In genomic region chr6:90618821-90619636, GRCm38 (mm10) we compare ENCODE assay signal across 9 mouse cellular contexts. TPM values are rescaled to one million over a fixed set of nuclear protein-coding genes. Genes with fewer than 3 reads are reported as not detected.
DNase-seq lines count a peak whose midpoint lies in the region; ATAC-seq and TF ChIP-seq lines count a peak whose summit lies in the region.
"Had no signal": no experiment of that assay in that cellular context is flagged by ENCODE, and none has a peak within 500 bp of the region (broad histone marks: within the 10 kb centered on the region; RNA-seq: fewer than 3 reads in every experiment).

No protein-coding gene starts in this region.

- TF ChIP-seq POLR2A in kidney, adult 2 months (IDR thresholded peaks at IDR 0.05; ENCODE audit: low read depth, low read length), result no peak

- no peak for TF ChIP-seq CTCF in kidney, adult 2 months (conservative IDR thresholded peaks at IDR 0.05; ENCODE audit: insufficient read depth, insufficient read length, low read depth, low read length)

- 77% methylated on average over 19 of the region's 19 CpGs for WGBS in hindbrain, embryonic 12.5 days
- 80% methylated on average over 19 of the region's 19 CpGs for WGBS in hindbrain, embryonic 11.5 days
- WGBS in kidney, adult 2 months, result 52% methylated on average over 19 of the region's 19 CpGs

- no peak for DNase-seq in hindbrain, embryonic 11.5 days (ENCODE audit: low spot score)
- peak; percentile 50 for DNase-seq in adrenal gland, postnatal 25 days
- DNase-seq in kidney, adult 2 months, result peak; percentile 69
- peak; percentile 52 for DNase-seq in lung, postnatal 10 days
- DNase-seq in embryo, embryonic 11 days, result no peak

- 0 out of 2 replicates have a peak, but pooled peaks have one; percentile 17 for ATAC-seq in hindbrain, embryonic 12.5 days (ENCODE audit: low FRiP score)
- ATAC-seq in hindbrain, embryonic 11.5 days (ENCODE audit: low FRiP score), result no peak
- ATAC-seq in cerebellum, adult (ENCODE audit: insufficient number of reproducible peaks, low FRiP score, low TSS enrichment), result no peak
- no peak for ATAC-seq in inflammation-experienced regulatory T-cells, adult 6 months

- H3K4me2 ChIP-seq in hindbrain, embryonic 12.5 days (replicated peaks), result no peak overlapping the region
- H3K4me2 ChIP-seq in hindbrain, embryonic 11.5 days (replicated peaks; ENCODE audit: low read depth, low read length), result no peak overlapping the region

- H3K36me3 ChIP-seq in hindbrain, embryonic 12.5 days, result no peaks in the 10 kb centered on the region
- H3K36me3 ChIP-seq in hindbrain, embryonic 11.5 days (ENCODE audit: control insufficient read depth, insufficient read depth, low read length), result no peaks in the 10 kb centered on the region
- no peaks in the 10 kb centered on the region for H3K36me3 ChIP-seq in kidney, adult 2 months (ENCODE audit: control insufficient read depth, insufficient read depth, low read length)

- H3K27me3 ChIP-seq in hindbrain, embryonic 12.5 days, result no peaks in the 10 kb centered on the region
- H3K27me3 ChIP-seq in hindbrain, embryonic 11.5 days (ENCODE audit: control insufficient read depth, insufficient read depth, low read length), result no peaks in the 10 kb centered on the region
- no peaks in the 10 kb centered on the region for H3K27me3 ChIP-seq in kidney, adult 2 months (replicated peaks; ENCODE audit: control insufficient read depth, insufficient read depth, low read length)

- H3K9me3 ChIP-seq in hindbrain, embryonic 12.5 days (replicated peaks), result no peaks in the 10 kb centered on the region
- H3K9me3 ChIP-seq in hindbrain, embryonic 11.5 days (ENCODE audit: control insufficient read depth, low read length), result no peaks in the 10 kb centered on the region

- H3K4me3 ChIP-seq in hindbrain, embryonic 12.5 days, result no peak overlapping the region
- no peak overlapping the region for H3K4me3 ChIP-seq in hindbrain, embryonic 11.5 days (ENCODE audit: low read depth, low read length)
- H3K4me3 ChIP-seq in kidney, adult 2 months (ENCODE audit: insufficient read depth, low read depth, low read length), result no peak overlapping the region

- H3K4me1 ChIP-seq in hindbrain, embryonic 12.5 days, result peaks cover 19% of the 10 kb centered on the region
- H3K4me1 ChIP-seq in hindbrain, embryonic 11.5 days (replicated peaks; ENCODE audit: control insufficient read depth, insufficient read depth, low read length), result no peaks in the 10 kb centered on the region; the same call in 1 of the 2 replicates
- H3K4me1 ChIP-seq in kidney, adult 2 months (ENCODE audit: control insufficient read depth, insufficient read depth, low read length), result peaks cover 6% of the 10 kb centered on the region; the same call in 1 of the 2 replicates

- H3K27ac ChIP-seq in hindbrain, embryonic 12.5 days, result no peak overlapping the region
- no peak overlapping the region for H3K27ac ChIP-seq in hindbrain, embryonic 11.5 days (ENCODE audit: low read depth, low read length)
- no peak overlapping the region for H3K27ac ChIP-seq in kidney, adult 2 months (ENCODE audit: insufficient read depth, low read depth, low read length)
- H3K27ac ChIP-seq: macrophage had no signal

- no peak overlapping the region for H3K9ac ChIP-seq in hindbrain, embryonic 12.5 days
- no peak overlapping the region for H3K9ac ChIP-seq in hindbrain, embryonic 11.5 days (ENCODE audit: low read depth, low read length)

RNA-seq across cellular contexts. Expression of gene Slc41a3, which starts 14.5 kb away (rescaled TPM):
- 3.6 TPM in 2 replicates for polyA plus RNA-seq in hindbrain, embryonic 12.5 days (2016; fragmentation: Nextera tagmentation; extraction: Ambion mirVana)
- 3.2 and 3.5 TPM in 2 replicates for polyA plus RNA-seq in hindbrain, embryonic 11.5 days (2014; fragmentation: Nextera tagmentation; extraction: Ambion mirVana)
- total RNA-seq in adrenal gland, postnatal 25 days (2021), result 18.9 and 19.1 TPM in 2 replicates
- 6.3 and 8.0 TPM in 2 replicates for polyA plus RNA-seq in kidney, adult 2 months (2012; rRNA removed)
- polyA plus RNA-seq in inflammation-experienced regulatory T-cells, adult 6 months (2017; shearing (Covaris generic)), result 1 to 10 TPM; 2.8 to 5.6 (median 3.1) TPM

Comparison
In these comparisons a context has a peak if more than half of its experiments do, and no peak if none do; other contexts are left out.
1. DNase-seq: peak in adrenal gland, postnatal 25 days (single experiment), kidney, adult 2 months (single experiment) and lung, postnatal 10 days (single experiment); none in hindbrain, embryonic 11.5 days (single experiment) and embryo, embryonic 11 days (single experiment).